Mouse (Mus musculus) liver, embryonic 11.5 days (tissue): ENCODE measurements at regions not wholly inside any gene's neighbourhood (a gene's known extent, or its start where the extent isn't known, plus 50 kb on each side); places are given as distances from the start of the nearest gene placed in this dataset.
A peak's percentile ranks its signal among the peaks of the same experiment; 100 is the strongest.

Source experiments
- ATAC-seq: fragments of 200-750 bp; cut with Nextera tagmentation; replicated peaks from 2 replicates; pipeline ENCODE4 v1.8.0; 2017; ENCODE audit warnings: moderate number of reproducible peaks, mild to moderate bottlenecking, moderate TSS enrichment, moderate library complexity; ENCODE audit not compliant: low FRiP score
- DNase-seq: peaks from one replicate; pipeline ENCODE4 v3.0.0-alpha.2; 2017; ENCODE audit warnings: low spot score
- H3K27ac ChIP-seq: fragments of 300-500 bp; sonication (generic); 2 replicates; pipeline ENCODE4 v1.5.1; 2014; ENCODE audit warnings: mild to moderate bottlenecking, low read depth, low read length, control low read depth
- H3K27me3 ChIP-seq: fragments of 300-500 bp; sonication (generic); replicated peaks from 2 replicates; pipeline ENCODE4 v1.6.1; 2014; ENCODE audit warnings: low read length, mixed read lengths; ENCODE audit not compliant: control insufficient read depth, insufficient read depth
- H3K36me3 ChIP-seq: fragments of 300-500 bp; sonication (generic); 2 replicates; pipeline ENCODE4 v1.6.1; 2014; ENCODE audit warnings: mild to moderate bottlenecking, low read length, moderate library complexity, mixed read lengths; ENCODE audit not compliant: control insufficient read depth, insufficient read depth
- H3K4me1 ChIP-seq: fragments of 300-500 bp; sonication (generic); replicated peaks from 2 replicates; pipeline ENCODE4 v1.6.1; 2014; ENCODE audit warnings: low read length, mixed read lengths; ENCODE audit not compliant: control insufficient read depth, insufficient read depth
- H3K4me2 ChIP-seq: fragments of 300-500 bp; sonication (generic); 2 replicates; pipeline ENCODE4 v1.6.1; 2014; ENCODE audit warnings: mild to moderate bottlenecking, control low read depth, moderate library complexity
- H3K4me3 ChIP-seq: fragments of 300-500 bp; sonication (generic); 2 replicates; pipeline ENCODE4 v1.5.1; 2014; ENCODE audit warnings: low read depth, low read length, control low read depth
- H3K9ac ChIP-seq: fragments of 300-500 bp; sonication (generic); 2 replicates; pipeline ENCODE4 v1.6.1; 2014; ENCODE audit warnings: low read depth, low read length, control low read depth
- H3K9me3 ChIP-seq: fragments of 300-500 bp; sonication (generic); 2 replicates; pipeline ENCODE4 v1.6.1; 2016; ENCODE audit warnings: low read length, inconsistent platforms, mixed read lengths; ENCODE audit not compliant: control insufficient read depth
- WGBS: fragments of 180-500 bp; shearing (Covaris S2); extraction: QIAGEN DNeasy Blood & Tissue Kit; methylation state at CpG from one replicate; pipeline ENCODE4 v1.1.7; 2014; 5-methylcytosine and 5-hydroxymethylcytosine counted together

- no peaks in the 10 kb centered on the region for H3K36me3 ChIP-seq
- H3K4me2 ChIP-seq, result no peak overlapping the region
- no peaks in the 10 kb centered on the region for H3K9me3 ChIP-seq
- no peaks in the 10 kb centered on the region for H3K4me1 ChIP-seq
- no peak overlapping the region for H3K27ac ChIP-seq
- H3K27me3 ChIP-seq, result no peaks in the 10 kb centered on the region
- no peak overlapping the region for H3K4me3 ChIP-seq
- no peak overlapping the region for H3K9ac ChIP-seq
- DNase-seq (no peak), ATAC-seq (no peak)
- 74% methylated on average over 4 of the region's 4 CpGs for WGBS
These were observed 502.0 kb downstream of the Sqor start for GRCm38 (mm10) chr2:123267036-123267435.

- no peak overlapping the region for H3K9ac ChIP-seq
- H3K27ac ChIP-seq, result no peak overlapping the region
- 81% methylated on average over 9 of the region's 9 CpGs for WGBS
- H3K4me2 ChIP-seq, result no peak overlapping the region
- H3K4me1 ChIP-seq, result no peaks in the 10 kb centered on the region
- H3K9me3 ChIP-seq, result no peaks in the 10 kb centered on the region
- no peaks in the 10 kb centered on the region for H3K27me3 ChIP-seq
- H3K36me3 ChIP-seq, result no peaks in the 10 kb centered on the region
- ATAC-seq (no peak), DNase-seq (no peak)
- H3K4me3 ChIP-seq, result no peak overlapping the region
These were observed 510.1 kb downstream of the Sqor start for GRCm38 (mm10) chr2:123274866-123275735.

- Histone ChIP-seq H3K4me2 (no peak overlapping the region), H3K36me3 (no peaks in the 10 kb centered on the region), H3K4me3 (no peak overlapping the region), H3K27me3 (no peaks in the 10 kb centered on the region), H3K27ac (no peak overlapping the region), H3K4me1 (no peaks in the 10 kb centered on the region), H3K9ac (no peak overlapping the region), H3K9me3 (no peaks in the 10 kb centered on the region)
- DNase-seq (no peak), ATAC-seq (no peak)
- 73% methylated on average over 6 of the region's 6 CpGs for WGBS
These were observed 510.8 kb downstream of the Sqor start for GRCm38 (mm10) chr2:123275736-123276330.

GRCm38 (mm10) chr2:123311554-123312276 lies 546.7 kb downstream of the Sqor start:
- 66% methylated on average over 6 of the region's 6 CpGs for WGBS
- Histone ChIP-seq H3K4me3 (no peak overlapping the region), H3K4me1 (no peaks in the 10 kb centered on the region), H3K4me2 (no peak overlapping the region), H3K9ac (no peak overlapping the region), H3K36me3 (no peaks in the 10 kb centered on the region), H3K9me3 (no peaks in the 10 kb centered on the region), H3K27me3 (no peaks in the 10 kb centered on the region), H3K27ac (no peak overlapping the region)
- no peak for ATAC-seq
- no peak for DNase-seq

GRCm38 (mm10) chr2:123312277-123312617 lies 547.2 kb downstream of the Sqor start:
- no peak overlapping the region for H3K4me2 ChIP-seq
- DNase-seq (peak; percentile 38), ATAC-seq (peak; percentile 53; the same call in 1 of the 2 replicates)
- H3K27me3 ChIP-seq, result no peaks in the 10 kb centered on the region
- no peak overlapping the region for H3K9ac ChIP-seq
- no peaks in the 10 kb centered on the region for H3K9me3 ChIP-seq
- no peaks in the 10 kb centered on the region for H3K36me3 ChIP-seq
- H3K27ac ChIP-seq, result no peak overlapping the region
- H3K4me1 ChIP-seq, result no peaks in the 10 kb centered on the region
- 21% methylated on average over 8 of the region's 8 CpGs for WGBS
- H3K4me3 ChIP-seq, result no peak overlapping the region

GRCm38 (mm10) chr2:123320448-123321097 lies 555.5 kb downstream of the Sqor start:
- no peak overlapping the region for H3K27ac ChIP-seq
- H3K9me3 ChIP-seq, result no peaks in the 10 kb centered on the region
- no peak overlapping the region for H3K9ac ChIP-seq
- DNase-seq (no peak), ATAC-seq (no peak)
- no peak overlapping the region for H3K4me2 ChIP-seq
- no peaks in the 10 kb centered on the region for H3K36me3 ChIP-seq
- no peaks in the 10 kb centered on the region for H3K4me1 ChIP-seq
- H3K4me3 ChIP-seq, result no peak overlapping the region
- 67% methylated on average over 4 of the region's 4 CpGs for WGBS
- no peaks in the 10 kb centered on the region for H3K27me3 ChIP-seq

GRCm38 (mm10) chr2:123323769-123324168 lies 558.7 kb downstream of the Sqor start:
- H3K9me3 ChIP-seq, result no peaks in the 10 kb centered on the region
- no peak for ATAC-seq
- DNase-seq, result no peak
- no peaks in the 10 kb centered on the region for H3K4me1 ChIP-seq
- H3K4me2 ChIP-seq, result no peak overlapping the region
- no peak overlapping the region for H3K27ac ChIP-seq
- no peak overlapping the region for H3K4me3 ChIP-seq
- no peaks in the 10 kb centered on the region for H3K36me3 ChIP-seq
- 71% methylated on average over 3 of the region's 3 CpGs for WGBS
- H3K9ac ChIP-seq, result no peak overlapping the region
- H3K27me3 ChIP-seq, result no peaks in the 10 kb centered on the region

GRCm38 (mm10) chr2:123324896-123325295 lies 559.9 kb downstream of the Sqor start:
- WGBS, result 79% methylated on average over 2 of the region's 2 CpGs
- Histone ChIP-seq H3K27me3 (no peaks in the 10 kb centered on the region), H3K4me2 (no peak overlapping the region), H3K27ac (no peak overlapping the region), H3K9me3 (no peaks in the 10 kb centered on the region), H3K36me3 (no peaks in the 10 kb centered on the region), H3K4me1 (no peaks in the 10 kb centered on the region), H3K4me3 (no peak overlapping the region), H3K9ac (no peak overlapping the region)
- ATAC-seq (no peak), DNase-seq (no peak)
